Mouse (Mus musculus): ENCODE data around the gene Fnip2.

Gene Fnip2

DNA sequence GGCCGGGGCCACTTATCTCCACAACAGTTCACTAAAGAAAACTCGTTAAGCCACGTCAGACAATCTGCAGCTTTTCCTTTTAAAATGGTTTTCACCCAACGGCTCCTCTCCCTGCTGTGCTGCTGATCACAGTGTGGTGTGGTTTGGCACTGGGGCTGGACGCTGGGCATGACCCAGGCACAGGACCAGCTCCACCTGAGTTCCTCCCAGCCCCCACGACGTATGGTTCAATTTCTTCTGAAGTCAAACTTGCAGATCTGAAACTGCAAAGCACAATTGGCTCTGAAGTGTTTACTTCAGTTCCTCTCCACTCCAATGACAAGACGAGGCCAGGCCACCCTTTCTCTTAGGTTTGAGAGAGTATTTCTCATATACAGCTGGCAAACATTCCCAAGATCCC is 39.1 kb downstream of the Fnip2 start:
- DNase-seq (ENCODE audit: low read depth, low spot score), result no peak

- DNase-seq (ENCODE audit: low read depth, low spot score), result no peak
Measured at GRCm38 (mm10) chr3:79527921-79528320, 39.7 kb downstream of the Fnip2 start.

GRCm38 (mm10) chr3:79527521-79527920 is 40.1 kb downstream of the Fnip2 start:
- DNase-seq (ENCODE audit: low read depth, low spot score), result no peak

DNA sequence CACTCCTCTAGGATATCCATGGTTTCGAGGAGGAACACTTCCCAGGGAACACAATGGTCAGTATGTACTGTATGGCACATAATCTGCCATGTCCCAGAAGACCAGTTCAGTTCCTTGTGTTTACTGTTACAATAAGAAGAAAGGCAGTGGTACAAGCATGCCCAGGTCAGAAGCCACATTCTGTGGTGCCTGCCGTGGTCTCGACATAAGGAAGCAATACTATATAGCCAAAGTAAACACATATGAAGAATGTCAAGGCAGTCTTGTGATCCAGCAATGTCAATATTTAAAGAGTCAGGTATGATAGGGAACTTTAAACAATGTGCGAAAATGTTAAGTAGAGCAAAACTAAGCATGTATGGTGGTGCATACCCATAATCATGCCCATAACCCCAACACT is 44.2 kb downstream of the Fnip2 start:
- no peak for DNase-seq (ENCODE audit: low read depth, low spot score)

GRCm38 (mm10) chr3:79519862-79520261 is 47.7 kb downstream of the Fnip2 start:
- DNase-seq (ENCODE audit: low read depth, low spot score), result no peak

DNA sequence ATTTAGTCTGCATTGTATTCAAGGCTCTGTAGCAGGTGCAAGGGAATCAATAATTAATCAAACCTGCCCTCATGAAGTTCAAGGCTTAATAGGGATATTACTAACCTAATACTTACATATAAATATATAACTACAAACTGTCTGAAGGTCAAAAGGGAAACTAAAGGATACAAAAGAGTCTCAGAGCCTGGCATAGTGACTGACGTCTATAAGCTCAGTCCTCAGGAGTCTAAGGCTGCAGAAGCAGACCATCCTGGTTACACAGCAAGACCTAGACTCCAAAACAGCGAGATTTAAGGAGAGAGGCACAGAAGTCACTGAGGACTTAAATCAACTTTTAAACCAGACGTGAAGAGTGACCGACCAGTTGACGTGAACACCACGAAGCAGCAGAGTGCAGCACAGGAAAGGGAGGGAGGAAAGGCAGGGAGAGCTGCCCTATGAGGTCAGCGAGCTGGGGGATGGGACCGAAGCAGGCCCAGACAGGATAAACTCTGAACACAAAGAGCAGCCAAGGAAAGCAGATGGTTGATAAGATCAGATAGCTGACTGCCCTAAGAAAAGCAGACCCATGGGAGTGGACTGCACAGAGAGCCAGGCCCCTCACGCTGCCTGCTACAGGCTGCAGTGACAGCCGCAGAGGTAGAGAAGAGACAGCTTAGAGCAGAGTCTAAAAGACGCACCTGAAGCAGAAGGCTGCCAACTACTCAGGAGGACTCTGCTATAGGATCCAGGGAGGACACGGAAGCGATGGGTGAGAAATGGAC is 48.7 kb downstream of the Fnip2 start:
- DNase-seq (ENCODE audit: low read depth, low spot score), result no peak

DNA sequence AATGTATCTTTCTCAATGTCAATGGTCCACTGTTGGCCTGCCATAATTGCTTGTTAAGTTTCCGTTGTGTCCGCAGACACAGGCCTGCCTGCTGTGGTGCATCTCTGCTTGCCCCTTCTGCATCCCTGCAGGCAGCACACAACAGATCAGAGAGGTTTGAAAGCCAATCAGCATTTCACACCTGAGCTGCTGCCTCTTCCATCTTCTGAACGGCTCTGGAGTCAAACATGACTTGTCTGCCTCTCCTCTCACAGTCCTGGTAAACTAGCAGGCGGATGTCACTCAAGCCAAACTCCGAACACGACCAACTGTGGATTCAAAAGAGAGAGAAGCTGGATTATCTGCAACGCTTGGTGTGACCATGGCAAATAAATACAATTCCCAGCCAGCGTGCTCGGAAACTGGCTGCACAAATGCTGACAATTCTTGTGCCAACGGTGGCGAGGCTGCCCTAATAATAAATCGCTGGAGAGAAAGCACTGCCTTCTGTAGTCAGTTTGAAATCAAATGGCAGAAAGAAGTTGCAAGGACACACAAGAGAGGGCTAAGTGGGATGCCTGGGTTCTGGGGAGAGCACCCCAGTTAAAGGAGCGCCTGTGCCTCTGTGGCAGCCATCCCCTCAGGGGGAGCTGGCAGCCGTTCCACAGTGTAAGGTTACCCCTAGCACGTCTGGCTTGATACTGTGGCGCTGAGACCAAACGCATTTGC is 49.6 kb downstream of the Fnip2 start:
- DNase-seq (ENCODE audit: low read depth, low spot score), result no peak

GRCm38 (mm10) chr3:79516958-79517357 is 50.6 kb downstream of the Fnip2 start:
- DNase-seq (ENCODE audit: low read depth, low spot score), result no peak

- DNase-seq (ENCODE audit: low read depth, low spot score), result no peak
Measured at GRCm38 (mm10) chr3:79516099-79516920, 51.3 kb downstream of the Fnip2 start.

DNA sequence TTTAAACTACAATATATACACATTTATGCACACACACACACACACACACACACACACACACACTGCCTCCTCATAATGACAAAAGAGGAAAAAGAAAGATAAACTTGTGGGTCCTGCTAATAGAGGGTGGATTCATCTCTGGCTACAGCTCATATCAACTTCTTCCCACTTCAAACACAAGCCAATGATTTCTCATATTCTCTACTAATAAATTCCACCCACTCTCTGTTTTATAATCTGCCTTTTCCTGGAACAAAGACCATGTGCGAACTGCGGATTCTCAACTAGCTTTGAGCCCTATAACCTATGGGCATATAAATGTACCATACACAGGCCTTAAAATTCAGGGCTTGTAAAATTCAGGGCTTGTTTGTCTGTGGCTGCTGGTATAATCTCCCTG is 53.3 kb downstream of the Fnip2 start:
- no peak for DNase-seq (ENCODE audit: low read depth, low spot score)

DNA sequence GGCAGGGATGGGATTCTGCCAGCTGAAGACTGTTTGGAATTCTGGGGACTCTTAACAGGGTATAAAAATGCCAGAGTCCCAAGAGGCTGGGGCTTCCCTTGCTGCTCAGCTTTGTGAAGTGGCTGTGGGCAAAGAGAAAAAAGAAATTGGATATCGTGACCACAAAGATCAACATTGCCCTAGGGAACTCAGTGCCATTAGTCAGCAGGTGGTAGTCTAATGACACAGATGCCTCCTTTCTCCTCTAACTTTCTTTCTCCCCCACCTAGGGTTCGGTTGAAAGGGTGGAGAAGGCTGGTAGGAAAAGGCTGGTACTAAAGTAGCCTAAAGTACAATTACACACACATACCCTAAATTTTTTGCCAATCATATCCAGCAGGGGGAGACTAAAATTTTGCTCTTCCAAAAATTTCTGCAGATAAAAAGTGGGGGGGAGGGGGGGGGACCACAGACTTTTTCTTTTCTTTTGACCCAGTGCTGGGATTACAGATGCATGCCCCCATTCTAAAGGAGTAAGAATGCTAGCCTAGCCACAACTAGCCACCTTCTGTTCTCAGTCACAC is 66.3 kb downstream of the Fnip2 start:
- no peak for DNase-seq (ENCODE audit: low read depth, low spot score)

GRCm38 (mm10) chr3:79500279-79500678 is 67.3 kb downstream of the Fnip2 start:
- no peak for DNase-seq (ENCODE audit: low read depth, low spot score)

GRCm38 (mm10) chr3:79496668-79497067 is 70.9 kb downstream of the Fnip2 start:
- DNase-seq (ENCODE audit: low read depth, low spot score), result no peak

DNA sequence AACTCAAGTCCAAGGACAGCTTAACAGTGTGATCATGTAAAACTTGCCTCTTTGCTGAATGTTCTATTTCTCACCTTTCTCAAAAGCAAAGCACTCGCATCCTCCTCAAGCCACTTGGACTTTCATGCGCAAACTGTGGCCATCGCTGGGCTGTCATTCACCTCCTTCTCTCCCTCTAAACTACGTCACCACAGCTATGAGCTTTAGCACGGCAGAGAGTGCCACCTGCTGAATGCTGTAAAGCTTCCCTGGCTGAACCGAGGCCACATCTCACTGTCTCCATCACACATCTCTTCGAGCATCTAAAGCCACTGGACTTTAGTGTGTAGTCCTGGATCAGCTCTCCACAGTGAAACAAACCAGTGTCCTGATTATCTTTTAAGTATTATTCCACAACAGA is 72.4 kb downstream of the Fnip2 start:
- no peak for DNase-seq (ENCODE audit: low read depth, low spot score)

DNA sequence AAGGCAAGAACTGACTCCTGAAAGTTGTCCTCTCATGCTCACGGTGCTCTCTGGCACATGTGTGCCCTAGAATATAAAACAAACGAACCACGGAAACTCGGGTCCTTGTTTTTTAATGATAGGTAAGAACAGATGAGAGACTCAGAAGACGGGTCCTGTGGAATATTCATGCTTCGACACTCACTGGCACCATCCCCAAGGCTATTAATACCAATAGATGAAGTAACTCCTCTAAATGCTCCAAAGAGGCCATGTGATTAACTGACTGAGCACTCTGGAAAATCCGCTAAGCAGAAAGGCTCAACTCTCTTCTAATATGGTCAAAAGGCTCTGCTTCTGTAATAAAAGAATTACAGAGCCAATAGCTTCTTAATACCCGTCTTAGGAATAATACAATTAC is 73.6 kb downstream of the Fnip2 start:
- no peak for DNase-seq (ENCODE audit: low read depth, low spot score)

GRCm38 (mm10) chr3:79493064-79493463 is 74.5 kb downstream of the Fnip2 start:
- no peak for DNase-seq (ENCODE audit: low read depth, low spot score)

DNA sequence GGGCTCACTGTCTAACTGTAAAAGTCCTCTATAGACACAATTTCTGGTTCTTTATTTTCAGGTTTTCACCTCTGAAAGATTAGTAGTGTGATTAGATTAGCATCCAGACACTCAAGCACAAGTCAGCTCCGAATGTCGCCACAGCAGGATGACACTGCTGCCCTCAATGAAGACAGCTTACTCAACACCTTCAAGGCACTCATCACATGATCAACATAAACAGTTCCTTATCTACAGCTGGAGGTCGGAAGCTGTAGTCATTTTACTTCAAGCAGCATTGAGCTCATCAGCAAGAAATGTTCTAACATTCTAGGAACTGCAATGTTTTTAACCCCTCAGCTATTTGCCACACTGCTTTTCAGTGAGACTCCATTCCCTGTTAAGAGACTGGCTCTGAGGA is 76.0 kb downstream of the Fnip2 start:
- DNase-seq (ENCODE audit: low read depth, low spot score), result no peak

DNA sequence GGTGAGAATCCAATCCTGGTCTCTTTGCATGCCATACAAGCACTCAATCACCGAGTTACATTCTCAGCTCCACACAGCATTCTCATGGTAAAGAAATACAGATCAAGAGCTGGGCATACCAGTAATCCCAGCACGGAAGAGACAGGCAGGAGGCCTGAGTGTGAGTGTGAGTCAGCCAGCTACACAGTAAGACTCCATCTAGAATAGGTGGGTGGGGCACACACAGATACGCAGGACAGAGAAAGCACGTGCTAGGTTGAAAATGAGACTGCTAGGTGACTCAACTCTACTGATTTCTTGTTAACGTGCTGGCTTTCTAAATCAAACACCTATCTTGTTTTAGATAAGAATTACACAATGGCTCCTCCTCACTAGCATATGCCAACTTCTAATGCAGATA is 77.5 kb downstream of the Fnip2 start:
- DNase-seq (ENCODE audit: low read depth, low spot score), result no peak

DNA sequence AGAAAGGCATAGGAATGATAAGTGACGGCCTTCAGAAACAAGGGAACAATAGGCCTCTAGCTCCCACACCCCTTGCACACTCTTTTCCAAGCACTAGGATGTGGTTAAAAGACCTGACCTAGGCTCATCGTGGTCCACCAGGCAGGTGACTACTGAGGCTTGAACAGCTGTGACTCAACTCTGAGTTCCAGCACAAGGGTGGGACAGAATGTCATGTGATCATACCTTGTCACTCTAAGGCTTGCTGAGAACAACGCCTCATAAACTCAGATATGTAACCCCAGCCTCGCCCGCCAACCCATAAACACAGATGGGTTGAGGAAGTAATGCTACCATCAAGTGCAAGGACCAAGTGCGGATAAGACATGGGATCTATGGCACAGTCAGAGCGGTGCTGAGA is 79.6 kb downstream of the Fnip2 start:
- no peak for DNase-seq (ENCODE audit: low read depth, low spot score)

- no peak for DNase-seq (ENCODE audit: low read depth, low spot score)
Measured at GRCm38 (mm10) chr3:79484286-79485063, 83.1 kb downstream of the Fnip2 start.

GRCm38 (mm10) chr3:79478880-79479279 is 88.7 kb downstream of the Fnip2 start:
- DNase-seq (ENCODE audit: low read depth, low spot score), result no peak
